Mouse (Mus musculus) kidney, postnatal 10 days (tissue): ENCODE measurements around the gene Rpgrip1.
A peak's percentile ranks its signal among the peaks of the same experiment; 100 is the strongest.

Source experiments
- DNase-seq: peaks from one replicate; pipeline ENCODE4 v3.0.0; 2021; ENCODE audit warnings: mixed read lengths

Gene Rpgrip1

DNA sequence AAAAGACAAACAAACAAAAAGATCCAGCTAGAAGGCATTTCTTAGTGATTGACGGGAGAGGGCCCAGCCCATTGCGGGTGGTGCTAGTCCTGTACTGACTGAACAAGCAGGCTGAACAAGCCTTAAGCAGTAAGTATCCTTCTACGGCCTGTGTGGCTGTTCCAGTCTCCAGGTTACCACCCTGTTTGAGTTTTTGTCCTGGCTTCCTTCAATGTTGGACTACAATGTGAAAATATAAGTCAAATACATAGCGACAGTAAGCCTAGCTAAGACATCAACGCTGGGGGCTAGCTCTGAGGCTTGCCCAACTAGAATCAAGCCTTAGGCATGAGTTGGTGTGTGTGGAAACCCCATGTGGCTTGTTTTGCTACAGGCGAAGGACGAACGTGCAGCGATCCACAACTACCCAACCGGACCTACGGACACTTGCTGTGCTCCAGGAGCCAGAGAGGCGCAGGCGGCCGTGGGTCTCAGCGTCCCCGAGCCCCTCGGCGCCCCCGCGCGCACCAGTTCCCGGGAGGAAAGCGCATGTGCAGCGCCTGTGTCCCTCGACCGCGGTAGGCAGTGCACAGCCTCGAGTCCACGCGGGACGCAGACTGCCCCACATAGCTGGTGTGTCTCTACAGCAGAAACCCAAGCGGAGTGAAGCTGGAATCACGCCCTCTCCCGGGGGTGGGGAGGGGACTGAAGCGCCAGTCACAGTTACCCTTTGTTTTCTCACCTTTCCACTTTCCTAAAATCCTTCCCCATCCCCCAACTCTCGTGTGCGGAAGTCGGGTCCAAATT lies 8.5 kb downstream of the Rpgrip1 start:
- peak; percentile 66 for DNase-seq

- DNase-seq = no peak
Measured at GRCm38 (mm10) chr14:52120169-52120568, 9.7 kb downstream of the Rpgrip1 start.

GRCm38 (mm10) chr14:52123918-52124317 lies 13.4 kb downstream of the Rpgrip1 start:
- peak; percentile 85 for DNase-seq

DNA sequence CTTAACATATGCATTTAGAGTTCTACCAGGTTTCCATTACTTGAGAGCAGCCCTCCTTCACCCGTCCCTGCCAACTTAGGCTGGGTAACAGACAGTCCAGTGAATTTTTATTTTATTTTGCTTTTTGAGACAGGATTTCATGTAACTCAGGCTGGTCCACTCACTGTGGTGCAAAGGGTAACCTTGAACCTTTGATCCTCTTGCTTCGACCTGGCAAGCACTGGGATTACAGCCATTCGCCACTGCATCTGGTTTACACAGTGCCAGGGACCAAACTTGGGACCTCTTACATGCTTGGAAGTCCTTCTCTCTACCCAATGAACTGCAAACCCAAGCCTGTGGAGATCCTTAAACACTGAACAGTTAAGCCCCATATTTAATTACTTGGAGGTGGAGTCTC lies 14.1 kb downstream of the Rpgrip1 start:
- no peak for DNase-seq

GRCm38 (mm10) chr14:52133584-52133983 lies 23.1 kb downstream of the Rpgrip1 start:
- no peak for DNase-seq

- DNase-seq = no peak
Measured at GRCm38 (mm10) chr14:52140577-52141444, 30.3 kb downstream of the Rpgrip1 start.

- no peak for DNase-seq
Measured at GRCm38 (mm10) chr14:52141445-52142127, 31.1 kb downstream of the Rpgrip1 start.

DNA sequence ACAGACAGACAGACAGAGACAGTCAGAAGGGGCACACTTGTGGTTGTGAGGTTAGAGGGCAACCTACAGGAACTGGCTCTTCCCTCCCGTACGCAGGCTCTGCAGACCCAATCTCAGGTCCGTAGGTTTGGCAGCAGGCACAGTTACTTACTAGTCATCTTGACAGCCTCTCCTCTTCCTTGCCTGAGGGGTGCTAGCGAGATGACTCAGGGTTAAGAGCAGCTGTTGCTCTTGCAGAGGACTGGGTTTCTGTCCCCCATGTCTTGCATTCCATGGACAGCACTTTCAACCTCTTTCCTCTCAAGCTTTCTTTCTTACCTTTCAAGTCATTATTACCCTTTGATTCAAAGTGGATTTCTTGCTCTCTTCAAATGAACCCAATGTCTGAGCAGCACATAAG lies 33.7 kb downstream of the Rpgrip1 start:
- no peak for DNase-seq

GRCm38 (mm10) chr14:52146540-52146939 lies 36.0 kb downstream of the Rpgrip1 start:
- peak; percentile 38 for DNase-seq

GRCm38 (mm10) chr14:52149888-52150287 lies 39.4 kb downstream of the Rpgrip1 start:
- no peak for DNase-seq

DNA sequence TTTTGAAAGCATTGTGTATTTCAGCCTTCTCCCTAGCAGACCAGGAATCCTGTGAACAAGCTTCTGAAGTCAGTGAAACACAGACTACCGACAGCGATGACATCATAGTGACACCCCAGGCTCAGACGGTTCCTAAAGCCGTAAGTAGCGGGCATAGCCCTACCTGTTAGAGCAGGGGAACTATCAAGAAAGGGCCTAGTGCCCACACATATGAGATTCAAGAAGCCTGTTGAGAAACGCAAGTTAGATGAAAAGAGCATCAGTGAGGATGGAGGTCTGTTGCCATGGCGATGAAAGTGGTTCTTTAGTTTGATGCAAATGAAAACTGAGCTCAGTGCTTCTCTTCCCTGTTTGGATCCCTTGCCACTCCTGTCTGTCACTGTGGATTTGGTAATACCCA lies 41.7 kb downstream of the Rpgrip1 start:
- DNase-seq = no peak

DNA sequence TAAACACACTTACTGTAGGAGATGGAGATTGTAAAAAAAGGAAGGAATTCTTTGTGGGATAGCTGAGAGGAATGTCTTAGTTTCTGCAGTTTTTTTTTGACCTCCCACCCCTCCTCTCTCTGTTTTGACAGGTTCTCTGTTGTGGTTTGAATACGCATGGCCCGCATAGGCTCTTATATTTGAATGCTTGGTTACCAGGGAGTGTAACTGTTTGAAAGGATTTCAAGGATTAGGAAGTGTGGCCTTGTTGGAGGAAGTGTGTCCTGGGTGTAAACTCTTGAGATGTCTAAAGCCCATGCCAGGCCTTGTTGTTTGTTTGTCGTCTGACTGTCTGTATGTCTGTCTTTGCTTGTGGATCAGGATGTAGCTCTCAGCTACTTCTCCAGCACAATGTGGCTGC lies 42.1 kb downstream of the Rpgrip1 start:
- DNase-seq = no peak

GRCm38 (mm10) chr14:52155008-52155407 lies 44.5 kb downstream of the Rpgrip1 start:
- DNase-seq = no peak

GRCm38 (mm10) chr14:52160911-52161310 lies 50.4 kb downstream of the Rpgrip1 start:
- no peak for DNase-seq

- DNase-seq = no peak
Measured at GRCm38 (mm10) chr14:52166571-52166970, 56.1 kb downstream of the Rpgrip1 start.

DNA sequence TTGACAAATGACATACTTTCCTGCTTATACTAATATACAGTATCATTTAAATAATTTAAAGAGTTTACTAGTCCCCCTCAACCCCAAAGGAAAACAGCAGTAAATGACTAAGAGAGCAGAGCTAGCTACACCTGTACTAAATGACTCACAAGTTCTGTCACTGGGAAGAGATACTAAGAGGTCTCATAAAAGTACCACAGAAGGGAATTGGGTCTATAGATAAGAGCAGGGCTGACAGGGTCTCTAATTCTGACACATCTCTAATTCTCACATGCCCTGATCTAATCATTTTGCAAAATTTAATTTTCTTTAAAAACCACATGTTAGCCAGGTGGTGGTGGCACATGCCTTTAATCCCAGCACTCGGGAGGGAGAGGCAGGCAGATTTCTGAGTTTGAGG lies 78.3 kb downstream of the Rpgrip1 start:
- DNase-seq = no peak

GRCm38 (mm10) chr14:52189519-52189918 lies 79.0 kb downstream of the Rpgrip1 start:
- no peak for DNase-seq

DNA sequence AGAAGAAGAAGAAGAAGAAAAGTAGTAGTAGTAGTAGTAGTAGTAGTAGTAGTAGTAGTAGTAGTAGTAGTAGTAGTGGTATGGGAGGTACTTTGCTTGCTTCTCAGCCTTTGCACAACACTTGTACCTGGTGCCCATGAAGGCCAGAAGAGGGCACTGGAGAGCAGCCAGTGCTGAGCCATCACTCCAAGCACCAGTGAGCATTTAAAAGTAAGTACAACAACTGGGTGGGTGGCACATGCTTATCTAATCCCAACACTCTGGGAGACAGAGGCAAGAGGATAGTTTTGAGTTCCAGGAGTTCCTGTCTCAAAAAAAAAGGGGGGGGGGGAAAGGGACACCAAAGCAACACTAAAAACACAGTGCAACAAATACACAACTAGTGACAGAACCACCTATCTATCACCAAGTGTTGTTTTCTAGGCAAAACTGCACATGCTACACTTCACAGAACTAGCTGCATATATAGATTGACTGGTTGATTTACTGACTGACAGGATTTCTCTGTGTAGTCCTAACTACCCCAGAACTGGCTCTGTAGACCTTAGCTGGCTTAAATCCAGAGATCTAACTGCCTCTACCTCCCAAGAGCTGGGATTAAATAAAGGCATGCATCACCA lies 80.3 kb downstream of the Rpgrip1 start:
- DNase-seq = peak; percentile 52

DNA sequence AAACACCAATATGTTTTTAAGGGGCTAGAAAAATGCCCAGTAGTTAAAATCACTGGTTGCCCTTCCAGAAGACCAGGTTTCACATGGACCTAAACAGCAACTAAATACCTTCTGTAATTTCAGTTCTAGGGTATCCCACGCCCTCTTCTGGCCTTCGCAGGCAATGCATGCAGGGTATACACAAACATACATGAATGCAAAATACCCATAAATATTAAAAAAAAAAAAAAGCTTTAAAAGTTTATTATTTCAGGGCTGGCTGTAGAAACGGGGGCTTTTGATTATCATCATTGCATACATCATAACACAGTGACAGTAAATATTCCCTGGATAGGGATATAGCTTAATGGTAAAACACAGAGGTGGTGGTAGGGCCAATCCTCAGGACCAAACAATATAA lies 85.2 kb downstream of the Rpgrip1 start:
- peak; percentile 65 for DNase-seq

GRCm38 (mm10) chr14:52196230-52197155 lies 86.0 kb downstream of the Rpgrip1 start:
- no peak for DNase-seq

DNA sequence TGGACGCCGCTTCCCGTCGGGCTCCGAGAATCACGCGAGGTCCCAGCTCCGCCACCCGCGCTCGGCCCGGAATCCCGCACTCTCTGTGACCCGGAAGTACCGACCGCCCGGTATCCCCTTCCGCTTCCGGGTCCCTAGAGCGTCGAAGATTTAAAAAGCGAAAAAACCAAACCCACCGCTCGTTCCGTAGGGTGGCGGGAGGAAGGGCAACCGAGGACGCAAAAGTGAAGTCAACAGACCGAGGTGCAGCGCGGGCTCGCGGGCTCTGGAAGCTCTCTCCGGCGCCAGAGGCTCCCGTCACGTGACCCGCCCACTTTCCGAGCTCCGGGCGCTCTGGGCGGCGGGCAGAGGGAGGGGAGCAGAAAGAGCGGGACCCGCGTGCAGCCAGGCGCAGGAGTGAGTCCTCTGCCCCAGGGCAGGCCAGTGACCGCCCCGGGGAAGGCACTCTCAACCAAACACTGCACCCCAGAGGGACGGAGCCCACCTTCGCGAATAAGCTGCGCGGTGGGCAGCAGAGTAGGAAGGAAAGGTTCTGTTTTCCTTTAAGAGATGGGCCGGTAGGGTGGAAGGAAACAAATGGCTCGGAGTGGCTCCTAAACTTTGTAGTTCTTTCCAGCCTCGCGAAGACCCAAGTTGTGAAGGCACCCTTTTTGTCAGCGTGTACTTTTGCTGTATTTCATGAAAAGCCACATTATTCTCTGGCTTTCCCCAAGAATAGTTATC lies 86.8 kb downstream of the Rpgrip1 start, which contains the start of gene Supt16:
Gene Supt16, minus strand, starts transcription at position 261 of the 723 bp plus-strand sequence.
- DNase-seq = peak; percentile 89
